Mouse (Mus musculus) mesoderm, embryonic 11.5 days (tissue): ENCODE data around the gene Antxr1.
A peak's percentile ranks its signal among the peaks of the same experiment; 100 is the strongest.

Experiments used
- DNase-seq: peaks from one replicate; pipeline ENCODE4 v3.0.0-alpha.2; 2012; ENCODE audit warnings: low read depth, low spot score

Antxr1 gene

GRCm38 (mm10) chr6:87250701-87251100 lies 84.9 kb downstream of the Antxr1 start:
- DNase-seq: no peak

- DNase-seq: no peak
Measured at GRCm38 (mm10) chr6:87248226-87248834, 87.3 kb downstream of the Antxr1 start.

- no peak for DNase-seq
Measured at GRCm38 (mm10) chr6:87244117-87245100, 91.2 kb downstream of the Antxr1 start.

- no peak for DNase-seq
Measured at GRCm38 (mm10) chr6:87237260-87237659, 98.4 kb downstream of the Antxr1 start.

- DNase-seq: peak; percentile 34
Measured at GRCm38 (mm10) chr6:87236061-87236460, 99.6 kb downstream of the Antxr1 start.

- no peak for DNase-seq
Measured at GRCm38 (mm10) chr6:87233111-87233510, 102.5 kb downstream of the Antxr1 start.

- no peak for DNase-seq
Measured at GRCm38 (mm10) chr6:87230041-87230440, 105.6 kb downstream of the Antxr1 start.

- DNase-seq: no peak
Measured at GRCm38 (mm10) chr6:87227940-87228339, 107.7 kb downstream of the Antxr1 start.

- DNase-seq: no peak
Measured at GRCm38 (mm10) chr6:87226315-87226714, 109.3 kb downstream of the Antxr1 start.

- no peak for DNase-seq
Measured at GRCm38 (mm10) chr6:87225286-87225685, 110.3 kb downstream of the Antxr1 start.

GRCm38 (mm10) chr6:87222854-87223631 lies 112.6 kb downstream of the Antxr1 start:
- no peak for DNase-seq

GRCm38 (mm10) chr6:87219061-87219992 lies 116.3 kb downstream of the Antxr1 start:
- peak; percentile 66 for DNase-seq

- DNase-seq: no peak
Measured at GRCm38 (mm10) chr6:87216114-87216591, 119.5 kb downstream of the Antxr1 start.

GRCm38 (mm10) chr6:87213262-87213661 lies 122.4 kb downstream of the Antxr1 start:
- no peak for DNase-seq

- no peak for DNase-seq
Measured at GRCm38 (mm10) chr6:87211551-87211950, 124.1 kb downstream of the Antxr1 start.

- no peak for DNase-seq
Measured at GRCm38 (mm10) chr6:87207373-87207982, 128.1 kb downstream of the Antxr1 start.

GRCm38 (mm10) chr6:87206790-87207189 lies 128.8 kb downstream of the Antxr1 start:
- DNase-seq: no peak

- no peak for DNase-seq
Measured at GRCm38 (mm10) chr6:87203467-87203866, 132.2 kb downstream of the Antxr1 start.

GRCm38 (mm10) chr6:87203065-87203464 lies 132.6 kb downstream of the Antxr1 start:
- no peak for DNase-seq

GRCm38 (mm10) chr6:87202048-87202605 lies 133.5 kb downstream of the Antxr1 start:
- DNase-seq: no peak
